ENCODE assay signal across 9 mouse cellular contexts in the genomic region with DNA sequence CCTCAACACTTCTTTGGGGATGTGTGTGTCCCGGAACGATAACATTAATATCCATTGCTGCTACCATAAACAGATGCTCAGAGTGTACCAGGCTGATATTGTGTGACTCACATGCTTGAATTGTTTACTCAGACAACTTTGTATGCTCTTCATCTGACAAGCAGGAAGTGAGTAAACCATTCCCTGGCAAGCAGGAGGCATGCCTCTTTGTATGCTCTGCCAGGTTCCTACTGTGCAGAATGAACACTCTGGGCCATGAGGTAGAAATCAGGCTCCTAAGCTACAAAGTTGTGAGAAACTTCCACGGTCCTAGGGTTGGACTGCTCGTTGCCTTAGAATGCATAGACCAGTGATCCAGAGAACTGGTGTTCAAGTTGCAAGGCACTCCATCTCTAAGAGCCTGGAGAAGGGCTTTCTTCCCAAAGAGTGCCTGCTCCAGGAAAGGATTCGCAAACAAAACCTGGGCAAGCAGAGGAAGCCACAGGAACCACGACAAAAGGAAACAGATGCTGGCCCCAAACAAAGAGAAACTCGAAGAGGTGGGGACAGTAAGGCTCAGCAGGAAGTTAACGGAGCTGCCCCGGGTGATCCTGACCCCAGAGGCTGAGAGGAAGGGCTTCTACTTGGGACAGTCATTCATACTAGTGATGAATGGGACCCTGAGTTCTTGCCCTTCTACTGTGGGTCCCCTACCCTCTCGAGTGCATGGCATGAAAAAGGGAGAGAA. TPM values are rescaled to one million over a fixed set of nuclear protein-coding genes. Genes with fewer than 3 reads are reported as not detected.
DNase-seq lines count a peak whose midpoint lies in the region; ATAC-seq and TF ChIP-seq lines count a peak whose summit lies in the region.
"Had no signal": no experiment of that assay in that cellular context is flagged by ENCODE, and none has a peak within 500 bp of the region (broad histone marks: within the 10 kb centered on the region; RNA-seq: fewer than 3 reads in every experiment).

No protein-coding gene starts in this region.

- no peak for TF ChIP-seq CTCF in heart, adult 2 months (IDR thresholded peaks at IDR 0.05)
- no peak for TF ChIP-seq CTCF in embryonic fibroblast, embryonic 13.5 days (IDR thresholded peaks at IDR 0.05; ENCODE audit: borderline replicate concordance, insufficient read depth, low read length)

- TF ChIP-seq POLR2A in heart, adult 2 months (IDR thresholded peaks at IDR 0.05; ENCODE audit: insufficient read depth, low read depth, low read length) = no peak
- no peak for TF ChIP-seq POLR2A in embryonic fibroblast, embryonic 13.5 days (IDR thresholded peaks at IDR 0.05; ENCODE audit: low read depth, low read length)

- H3K27me3 ChIP-seq in heart, embryonic 11.5 days (ENCODE audit: control insufficient read depth, insufficient read depth, low read length) = no peaks in the 10 kb centered on the region
- no peaks in the 10 kb centered on the region for H3K27me3 ChIP-seq in heart, adult 2 months (ENCODE audit: control insufficient read depth, insufficient read depth, low read length)
- H3K27me3 ChIP-seq: neural tube, embryonic 12.5 days had no signal

- ATAC-seq in heart, embryonic 11.5 days (replicated peaks; ENCODE audit: insufficient number of reproducible peaks, low FRiP score, low TSS enrichment) = no peak

- WGBS in heart, embryonic 11.5 days (ENCODE audit: insufficient replicate concordance) = 31% methylated on average over 10 of the region's 10 CpGs
- 30% methylated on average over 10 of the region's 10 CpGs for WGBS in heart, adult 2 months

- intact Hi-C loops in heart, adult 2 months (cut with DNase I) = no loop called here

- H3K79me2 ChIP-seq in heart, adult 2 months (replicated peaks; ENCODE audit: control insufficient read depth, insufficient read depth, low read length) = no peaks in the 10 kb centered on the region

- H3K36me3 ChIP-seq in heart, embryonic 11.5 days (ENCODE audit: control insufficient read depth, insufficient read depth, low read length) = no peaks in the 10 kb centered on the region
- H3K36me3 ChIP-seq in heart, adult 2 months (ENCODE audit: control insufficient read depth, insufficient read depth, low read length) = no peaks in the 10 kb centered on the region
- H3K36me3 ChIP-seq: neural tube, embryonic 12.5 days had no signal

- no peak overlapping the region for H3K4me3 ChIP-seq in heart, embryonic 11.5 days (ENCODE audit: low read depth, low read length)
- H3K4me3 ChIP-seq in heart, adult 2 months = no peak overlapping the region
- no peak overlapping the region for H3K4me3 ChIP-seq in embryonic fibroblast, embryonic 13.5 days (ENCODE audit: insufficient read depth, low read length)
- H3K4me3 ChIP-seq: neural tube, embryonic 12.5 days had no signal

- peak overlapping the region; percentile 14; the same call in 1 of the 2 replicates for H3K4me2 ChIP-seq in heart, embryonic 11.5 days
- H3K4me2 ChIP-seq: neural tube, embryonic 12.5 days had no signal

- H3K4me1 ChIP-seq in heart, embryonic 11.5 days (ENCODE audit: control insufficient read depth, insufficient read depth, low read length) = no peaks in the 10 kb centered on the region
- no peaks in the 10 kb centered on the region; the same call in 1 of the 2 replicates for H3K4me1 ChIP-seq in heart, adult 2 months (ENCODE audit: control insufficient read depth, insufficient read depth, low read length)
- H3K4me1 ChIP-seq in embryonic fibroblast, embryonic 13.5 days (ENCODE audit: control insufficient read depth, insufficient read depth, low read length) = peaks cover 16% of the 10 kb centered on the region; the same call in 1 of the 2 replicates

- DNase-seq in heart, adult 2 months = no peak
- DNase-seq in MEL-GATA-1-ER (ENCODE audit: extremely low read depth, low read depth) = peak; percentile 16
- DNase-seq in lung, adult 18-20 months = peak; percentile 42 to 51
- no peak for DNase-seq in urinary bladder, adult 2 months (ENCODE audit: low spot score)
- DNase-seq in cerebellum, postnatal 25 days = no peak
- DNase-seq in cerebellum, adult 9-10 months = no peak

- no peak overlapping the region for H3K27ac ChIP-seq in heart, embryonic 11.5 days (ENCODE audit: low read depth, low read length)
- no peak overlapping the region for H3K27ac ChIP-seq in heart, adult 2 months
- 0 out of 2 replicates have a peak overlapping the region, but pooled peaks have one; percentile 4 for H3K27ac ChIP-seq in embryonic fibroblast, embryonic 13.5 days (ENCODE audit: insufficient read depth, low read length)
- H3K27ac ChIP-seq: neural tube, embryonic 12.5 days had no signal

- no peak overlapping the region for H3K9ac ChIP-seq in heart, embryonic 11.5 days (ENCODE audit: low read depth, low read length)
- no peak overlapping the region for H3K9ac ChIP-seq in heart, adult 2 months (ENCODE audit: low read depth, low read length)
- H3K9ac ChIP-seq: neural tube, embryonic 12.5 days had no signal

- TF ChIP-seq EP300 in heart, adult 2 months (IDR thresholded peaks at IDR 0.05; ENCODE audit: insufficient read depth, low read depth, low read length) = no peak

- no peaks in the 10 kb centered on the region for H3K9me3 ChIP-seq in heart, embryonic 11.5 days (replicated peaks; ENCODE audit: control insufficient read depth, low read length)
- H3K9me3 ChIP-seq: neural tube, embryonic 12.5 days had no signal

RNA-seq across cellular contexts. Expression of gene Slc22a23, which starts 53.2 kb away (rescaled TPM):
- polyA plus RNA-seq in heart, embryonic 11.5 days (2014; fragmentation: Nextera tagmentation; extraction: Ambion mirVana) = 7.3 and 8.1 TPM in 2 replicates
- total RNA-seq in heart, adult 2 months (2021) = 10 to 100 TPM; 11.1 to 14.2 TPM
- polyA plus RNA-seq in heart, adult 2 months (2012; rRNA removed) = 12.1 and 12.2 TPM in 2 replicates
- 2.1 and 5.7 TPM in 2 replicates for polyA plus RNA-seq in embryonic fibroblast, embryonic 13.5 days (2011; ENCODE audit: insufficient read length, low read depth, missing spikeins)
- 26.6 and 31.8 TPM in 2 replicates for polyA plus RNA-seq in urinary bladder, adult 2 months (2012; rRNA removed)

Comparison
In these comparisons a context has a peak if more than half of its experiments do, and no peak if none do; other contexts are left out.
1. DNase-seq: peak in MEL-GATA-1-ER (single experiment) and lung, adult 18-20 months (2 of 2); none in heart, adult 2 months (0 of 2), urinary bladder, adult 2 months (single experiment), cerebellum, postnatal 25 days (0 of 2) and cerebellum, adult 9-10 months (single experiment).